Mouse (Mus musculus): ENCODE results near the gene Cdc42se1.
"Not testable (repeated sequence)": the region's sequence is repeated elsewhere in the genome, so short reads cannot be mapped to it uniquely, and the experiment has no call there.

Gene Cdc42se1

DNA sequence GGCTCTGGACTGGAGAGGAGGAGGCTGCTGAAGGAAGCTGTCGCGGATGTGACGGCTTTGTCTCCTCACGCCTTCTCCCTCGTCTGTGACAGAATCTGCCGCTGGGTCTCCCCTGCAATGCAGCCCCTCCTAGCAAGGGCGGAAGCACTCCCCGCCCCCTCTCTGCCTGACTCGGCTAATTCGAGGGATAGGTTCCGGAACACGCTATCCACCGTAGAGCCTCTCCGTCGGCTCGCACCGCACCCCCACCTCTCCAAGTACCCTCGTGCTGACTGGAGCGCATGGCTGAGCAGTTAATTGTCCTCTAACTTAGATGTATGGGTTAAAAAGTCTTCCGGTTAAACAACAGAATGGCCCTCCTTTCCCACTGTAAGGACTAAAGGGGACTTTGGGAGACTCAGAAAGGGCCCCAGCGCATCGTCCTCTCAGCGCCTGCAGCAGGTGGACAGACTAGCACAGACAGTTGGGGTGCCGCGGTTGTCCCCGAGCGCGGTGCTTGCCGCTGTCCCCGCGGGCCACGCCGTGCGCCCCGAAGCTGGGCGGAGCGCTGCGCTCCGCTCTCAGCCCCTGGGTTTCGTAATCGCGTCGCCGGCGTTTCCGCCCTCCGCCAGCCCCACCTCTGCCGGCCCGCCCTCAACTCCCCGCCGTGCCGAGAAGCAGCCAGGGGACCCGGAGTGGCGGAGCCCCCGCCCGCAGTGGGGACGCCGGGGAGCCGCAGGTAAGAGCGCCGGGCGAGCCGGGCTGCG is at the start of gene Cdc42se1:
Gene Cdc42se1 (plus strand): TSS at position 585 of the 746 bp plus-strand sequence.
- DNase-seq, result peak; percentile 88 to 92

DNA sequence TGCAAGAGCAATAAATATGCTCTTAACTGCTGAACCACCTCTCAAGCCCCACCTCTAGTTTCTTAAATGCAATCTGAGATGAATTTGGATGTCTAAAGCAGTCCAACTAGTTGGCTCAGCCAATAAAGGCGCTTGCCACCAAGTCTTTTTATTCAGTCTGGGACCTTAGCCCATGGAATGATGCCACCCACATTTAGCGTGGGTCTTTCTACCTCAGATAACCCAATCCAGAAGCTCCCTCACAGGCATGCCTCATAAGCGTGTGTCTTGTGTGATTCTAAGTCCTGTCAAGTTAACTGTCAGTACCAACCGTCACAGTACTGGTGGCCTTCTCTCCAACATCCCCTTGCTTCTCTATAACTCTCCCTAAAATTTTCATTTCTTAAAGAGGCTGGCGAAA is 49.6 kb upstream of the Cdc42se1 start:
- no peak for DNase-seq

GRCm38 (mm10) chr3:95179890-95180289 is 48.6 kb upstream of the Cdc42se1 start:
- DNase-seq, result no peak

GRCm38 (mm10) chr3:95181841-95182240 is 46.7 kb upstream of the Cdc42se1 start:
- DNase-seq, result no peak

DNA sequence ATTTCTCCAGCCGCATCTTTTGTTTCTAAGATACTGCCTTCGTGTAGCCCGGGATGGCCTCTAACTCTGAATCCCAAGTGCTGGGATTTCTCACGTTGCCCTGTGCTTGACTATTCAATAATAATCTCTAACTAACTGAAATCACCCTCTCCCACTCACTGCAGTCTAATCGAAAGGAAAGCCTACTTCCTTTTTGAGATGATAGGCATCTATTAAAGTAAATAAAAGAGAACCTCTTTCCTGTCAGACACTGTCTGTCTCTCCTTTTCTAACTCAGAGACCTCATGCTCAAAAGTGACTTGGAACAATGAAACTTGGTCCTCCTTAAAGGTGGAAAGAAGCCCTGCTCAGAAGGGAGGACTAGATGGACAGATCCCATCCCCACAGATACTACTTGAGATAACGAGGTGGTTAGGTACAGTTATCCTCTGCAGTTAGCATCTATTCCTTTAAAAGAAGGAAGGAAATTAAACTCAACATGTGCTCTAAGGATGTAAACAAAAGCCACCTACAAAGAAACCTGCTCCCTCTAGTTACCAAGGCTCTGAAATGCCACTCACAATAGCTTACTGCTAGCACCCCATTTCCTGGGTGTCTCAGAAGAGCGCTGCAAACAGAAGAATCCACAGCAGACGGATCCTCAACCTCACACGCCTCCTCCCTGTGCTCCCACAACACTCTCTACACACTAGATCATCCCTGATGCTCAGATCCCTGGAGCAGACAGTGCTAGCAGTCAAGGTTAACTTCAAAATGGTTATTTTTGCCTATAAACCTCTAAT is 43.5 kb upstream of the Cdc42se1 start:
- DNase-seq, result no peak

DNA sequence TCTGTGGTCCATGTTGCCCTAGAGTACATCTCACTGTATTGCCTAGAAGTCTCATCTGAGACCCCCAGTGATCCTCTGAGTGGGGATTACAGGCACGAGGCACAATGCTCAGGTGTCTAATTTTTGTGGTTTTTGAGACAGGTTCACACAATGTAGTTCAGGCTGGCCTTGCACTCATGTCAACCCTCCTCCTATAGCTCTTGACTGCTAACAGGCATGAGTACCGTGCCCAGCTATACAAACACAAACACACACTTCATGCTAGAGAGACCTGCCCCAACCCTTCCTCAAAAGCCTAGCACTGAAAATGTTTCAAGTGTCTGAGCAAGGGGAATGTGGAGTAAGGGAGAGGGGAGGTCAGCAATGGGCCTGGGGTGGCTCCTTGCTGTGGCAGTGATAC is 42.4 kb upstream of the Cdc42se1 start:
- no peak for DNase-seq

DNA sequence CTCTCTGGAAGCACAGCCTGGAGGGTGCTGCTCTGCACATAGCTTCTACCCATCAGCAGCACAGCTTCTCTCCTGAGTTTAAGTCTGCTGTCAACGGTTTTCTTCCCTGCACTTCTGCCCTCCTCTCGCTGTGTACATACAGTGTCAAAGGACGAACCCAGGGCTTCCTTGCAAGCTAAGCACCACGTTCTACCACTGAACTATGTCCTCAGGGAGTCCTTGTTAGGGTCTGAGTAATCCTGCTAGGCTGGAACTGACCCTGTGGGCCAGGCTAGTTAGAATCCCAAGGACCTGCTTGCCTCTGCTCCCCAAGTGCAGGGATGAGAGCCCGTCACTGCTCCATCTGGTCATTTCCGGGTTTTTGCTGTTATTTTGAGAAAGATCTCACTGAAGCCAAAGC is 41.6 kb upstream of the Cdc42se1 start:
- no peak for DNase-seq

GRCm38 (mm10) chr3:95194721-95195135 is 33.8 kb upstream of the Cdc42se1 start:
- peak; percentile 38 to 56 for DNase-seq

DNA sequence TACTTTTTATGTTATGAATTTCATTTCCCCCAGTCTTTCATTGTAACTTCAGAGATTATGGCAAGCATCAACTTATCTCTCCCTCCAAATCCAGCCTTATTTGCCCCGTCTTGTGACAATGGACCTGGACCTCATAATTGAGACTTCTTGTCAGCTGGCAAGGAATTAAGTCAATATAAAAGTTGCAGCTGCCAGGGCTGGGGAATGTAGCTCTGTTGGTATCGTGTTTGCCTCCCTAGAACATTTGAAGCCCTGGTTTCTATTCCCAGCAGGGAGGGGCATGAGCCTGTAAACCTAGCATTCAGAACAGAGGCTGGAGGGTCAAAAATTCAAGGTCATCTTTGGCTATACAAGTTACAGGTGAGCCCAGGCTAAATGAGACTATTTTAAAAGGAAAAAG is 32.8 kb upstream of the Cdc42se1 start:
- no peak for DNase-seq

DNA sequence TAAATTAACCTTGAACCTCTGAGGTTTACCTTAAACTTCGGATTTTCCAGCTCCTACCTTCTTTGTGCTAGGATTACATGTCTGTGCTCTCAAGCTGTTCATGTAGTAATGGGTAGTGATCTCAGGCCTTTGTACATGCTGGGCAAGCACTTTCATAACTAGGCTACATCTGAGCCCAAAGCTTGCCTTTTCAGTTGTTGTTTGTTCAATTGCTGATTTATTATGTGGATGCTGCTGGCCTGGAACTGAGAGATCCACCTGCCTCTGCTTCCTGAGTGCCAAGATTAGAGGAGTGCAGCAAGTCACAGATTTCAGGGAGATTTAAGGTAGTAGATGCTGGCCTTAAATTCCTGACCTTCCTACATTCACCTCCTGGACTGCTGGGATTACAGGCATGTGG is 29.4 kb upstream of the Cdc42se1 start:
- DNase-seq, result peak; percentile 11 to 14

DNA sequence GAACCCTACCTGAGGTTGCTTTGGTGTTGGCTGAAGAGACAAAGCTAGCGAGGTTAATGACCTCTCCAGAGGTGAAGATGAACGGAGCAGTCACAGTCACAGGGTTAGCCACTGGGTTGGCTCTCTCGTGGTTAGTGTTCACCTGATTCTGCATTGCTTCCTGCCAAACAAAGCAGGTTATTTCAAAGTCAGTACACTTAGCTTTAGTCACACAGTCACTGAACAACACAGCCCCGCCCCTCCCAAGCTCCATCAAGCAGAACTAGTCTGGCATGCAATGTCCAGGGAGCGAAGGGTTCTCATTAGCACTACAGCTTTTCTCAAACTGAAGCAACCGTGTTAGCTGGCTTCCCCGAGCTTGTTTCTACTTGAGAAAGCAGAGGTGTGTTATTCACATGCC is 28.4 kb upstream of the Cdc42se1 start:
- DNase-seq, result peak; percentile 92 to 96

- no peak for DNase-seq
Measured at GRCm38 (mm10) chr3:95200562-95200961, 28.0 kb upstream of the Cdc42se1 start.

DNA sequence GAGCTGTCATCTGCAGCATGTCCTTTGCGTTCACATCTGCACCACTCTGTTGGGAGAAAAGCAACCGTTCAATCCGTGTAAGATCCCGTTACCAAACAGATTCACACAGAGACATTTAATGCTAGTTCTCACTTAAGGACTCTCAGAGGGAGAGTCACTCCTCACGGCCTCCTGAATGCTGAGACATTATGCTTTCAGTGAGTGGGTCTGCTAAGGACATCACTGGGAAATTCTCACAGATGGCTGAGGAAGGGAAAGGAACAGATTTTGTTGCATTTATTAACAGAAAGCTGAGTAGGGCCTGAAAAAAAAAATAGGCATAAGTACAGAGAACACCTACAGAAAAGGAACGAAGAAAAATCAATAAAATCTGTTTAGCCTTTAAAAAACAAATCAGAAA is 24.7 kb upstream of the Cdc42se1 start:
- DNase-seq, result no peak

- peak in 1 of 2 experiments; percentile 13 for DNase-seq
Measured at GRCm38 (mm10) chr3:95208286-95208685, 20.2 kb upstream of the Cdc42se1 start.

DNA sequence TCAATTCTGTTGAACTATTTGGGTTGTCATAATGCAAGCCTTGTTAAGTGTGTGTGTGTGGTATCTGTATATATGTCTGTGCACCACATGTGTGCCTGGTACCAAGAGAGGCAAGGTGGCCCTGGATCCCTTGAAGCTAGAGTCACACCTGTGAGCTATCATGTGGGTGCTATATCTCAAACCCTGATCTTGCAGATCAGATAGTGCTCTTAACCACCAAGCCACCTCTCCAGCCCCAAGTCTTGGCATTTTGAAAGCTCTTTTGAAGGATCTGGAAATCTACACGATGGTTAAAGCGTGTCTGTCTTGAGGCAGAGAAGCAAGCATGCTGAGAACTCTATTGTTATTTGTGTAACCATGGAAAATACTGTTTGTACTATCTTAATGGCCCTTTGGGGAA is 17.9 kb upstream of the Cdc42se1 start:
- no peak for DNase-seq

DNA sequence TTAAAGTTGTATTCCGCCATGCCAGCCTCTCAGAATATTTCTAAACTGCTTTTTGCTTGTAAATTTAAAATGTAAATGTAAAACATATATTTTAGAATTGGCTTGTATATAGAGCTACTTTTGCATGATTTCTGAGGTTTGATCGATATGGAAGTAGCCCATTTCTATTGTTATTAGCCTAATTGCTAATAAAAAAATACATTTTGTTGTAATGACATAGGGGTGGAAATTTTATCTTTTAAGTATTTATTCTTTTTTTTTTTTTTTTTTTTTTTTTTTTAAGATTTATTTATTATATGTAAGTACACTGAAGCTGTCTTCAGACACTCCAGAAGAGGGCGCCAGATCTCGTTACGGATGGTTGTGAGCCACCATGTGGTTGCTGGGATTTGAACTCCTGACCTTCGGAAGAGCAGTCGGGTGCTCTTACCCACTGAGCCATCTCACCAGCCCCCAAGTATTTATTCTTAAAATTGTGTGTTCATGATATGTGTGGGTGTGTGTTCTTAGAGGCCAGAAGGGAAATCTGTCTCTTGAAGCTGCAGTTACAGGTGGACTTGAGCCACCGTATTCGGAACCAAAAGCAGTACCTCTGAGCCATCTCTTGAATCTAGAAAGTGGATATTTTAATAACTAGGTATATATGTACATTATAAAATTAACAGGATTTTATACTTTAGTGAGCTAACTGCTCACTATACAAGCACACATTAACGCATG is 15.5 kb upstream of the Cdc42se1 start:
- not testable (repeated sequence) for DNase-seq

DNA sequence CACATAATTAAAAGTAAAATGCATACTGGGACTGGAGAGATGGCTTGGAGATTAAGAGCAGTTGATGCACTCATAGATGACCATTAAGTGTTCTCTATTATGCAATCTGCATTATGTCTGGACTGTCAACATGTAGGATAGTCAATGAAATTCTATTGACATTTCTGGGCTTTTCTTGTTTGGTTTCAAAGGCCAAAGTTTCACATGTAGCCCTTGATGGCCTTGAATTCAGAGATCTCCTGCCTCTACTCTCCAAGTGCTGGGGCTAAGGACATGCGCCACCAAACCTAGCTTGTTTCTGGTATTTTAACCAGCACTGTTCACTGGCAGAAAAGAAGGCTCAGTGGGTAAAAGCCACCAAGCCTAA is 14.9 kb upstream of the Cdc42se1 start:
- DNase-seq, result no peak

DNA sequence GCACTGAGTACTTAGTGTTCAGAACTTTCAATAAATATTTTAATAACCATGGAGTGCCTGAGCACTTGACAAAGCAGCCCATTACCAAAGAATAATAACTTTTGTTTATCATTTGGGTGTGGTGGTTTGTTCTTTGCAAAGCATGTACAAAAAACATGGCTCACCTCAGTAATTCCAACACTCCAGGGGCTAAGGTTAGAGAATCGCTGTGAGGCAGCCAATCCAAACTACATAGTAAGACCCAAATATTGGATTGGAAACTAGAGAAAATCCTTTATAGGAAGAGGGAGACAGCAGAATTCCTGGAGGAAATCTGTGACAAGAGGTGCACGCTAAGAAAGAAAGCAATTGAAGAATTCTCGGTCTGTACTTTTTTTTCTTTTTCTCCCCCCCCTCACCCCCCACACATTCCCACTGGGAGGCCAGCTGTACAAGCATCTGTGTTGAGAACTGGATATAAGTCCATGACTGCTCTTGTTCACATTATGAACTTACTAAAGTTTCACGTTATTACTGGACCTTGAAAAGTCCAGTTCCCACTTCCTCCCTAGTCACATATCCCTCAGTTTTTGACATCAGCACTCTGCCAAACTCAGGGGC is 11.8 kb upstream of the Cdc42se1 start:
- DNase-seq, result no peak

GRCm38 (mm10) chr3:95217255-95218134 is 11.0 kb upstream of the Cdc42se1 start, which contains the start of gene Gabpb2:
Gene Gabpb2 (minus strand): TSS chr3:95217916.
- DNase-seq, result peak; percentile 96 to 99

GRCm38 (mm10) chr3:95218466-95219137 is 9.9 kb upstream of the Cdc42se1 start:
- peak in 1 of 2 experiments; percentile 61 for DNase-seq

- no peak for DNase-seq
Measured at GRCm38 (mm10) chr3:95223041-95223440, 5.5 kb upstream of the Cdc42se1 start.
